Mouse (Mus musculus) liver, adult 2 months (tissue): Measurements from ENCODE around the gene Stpg4.

Experiments used
- CTCF ChIP-seq: fragments of 200-500 bp; IDR thresholded peaks from 2 replicates; pipeline ENCODE4 v1.5.1; 2011; ENCODE audit warnings: low read depth, low read length, control low read depth
- POLR2A ChIP-seq: fragments of 200-500 bp; IDR thresholded peaks from 2 replicates; pipeline ENCODE4 v1.6.1; 2011; ENCODE audit warnings: low read length, control low read depth; ENCODE audit not compliant: insufficient read depth; ENCODE audit errors: extremely low read depth

DNA sequence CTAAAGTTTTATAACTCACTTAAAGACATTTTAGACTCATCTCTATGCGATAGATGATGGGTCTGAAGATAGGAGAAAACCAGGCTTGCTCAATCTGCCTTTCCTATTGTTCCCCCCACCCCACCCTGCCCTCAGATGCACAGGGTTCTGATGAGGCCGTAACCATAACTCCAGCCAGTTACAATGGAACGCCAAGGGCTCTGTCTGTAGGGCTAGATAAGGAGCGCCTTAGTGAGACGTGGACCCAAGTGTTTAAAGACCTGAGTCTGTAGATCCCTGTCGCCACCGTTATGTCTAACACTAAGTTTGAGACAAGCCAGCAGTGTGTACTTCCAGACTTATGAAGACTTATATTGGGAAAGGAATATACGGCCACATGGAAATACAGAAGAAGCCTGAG lies 72.1 kb downstream of the Stpg4 start:
- TF ChIP-seq POLR2A (no peak), CTCF (no peak)
